Mouse (Mus musculus) layer of hippocampus, adult 9-11 months (tissue): Measurements from ENCODE around the gene Dyrk2.
A peak's percentile ranks its signal among the peaks of the same experiment; 100 is the strongest.

ENCODE experiments used
- DNase-seq: peaks from one replicate; pipeline ENCODE4 v3.0.0; 2022

Dyrk2 gene

DNA sequence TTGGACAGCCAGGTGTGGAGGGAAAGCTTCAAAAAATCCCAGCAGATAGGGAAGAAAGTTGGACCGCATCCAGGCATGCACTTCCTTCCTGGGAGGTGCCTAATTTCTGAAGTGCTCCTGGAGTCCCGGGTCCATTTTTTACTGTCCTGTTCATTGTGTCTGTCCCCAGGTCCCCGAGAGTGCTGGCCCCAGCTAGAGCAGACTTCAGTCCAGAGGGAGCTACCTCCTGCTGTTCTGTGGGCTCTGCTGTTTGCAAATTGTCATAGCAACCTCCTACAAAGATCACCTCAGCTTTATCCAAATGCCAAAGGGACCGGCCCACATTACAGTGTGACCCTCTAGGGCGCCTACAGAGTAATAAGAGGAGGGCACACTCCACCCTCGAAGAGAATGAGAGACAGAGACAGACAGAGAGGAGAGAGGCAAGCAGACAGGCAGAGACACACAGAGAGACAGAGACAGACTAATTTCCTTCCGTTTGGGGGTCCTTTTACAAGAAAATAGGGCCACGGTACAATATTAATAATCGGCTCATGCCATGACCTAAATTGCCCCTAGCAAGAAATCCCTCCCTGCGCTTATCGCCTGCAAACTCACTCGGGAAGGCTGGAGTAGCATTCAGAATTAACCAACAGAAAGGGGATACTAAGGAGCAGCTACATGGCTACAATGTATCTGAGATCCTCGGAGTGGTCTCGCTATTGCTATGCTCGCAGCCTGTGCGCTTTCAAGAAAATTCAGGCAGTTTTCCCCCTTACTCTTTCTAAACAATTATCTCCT lies at the start of gene Dyrk2:
Dyrk2 (minus strand) TSS at position 9 of the 780 bp plus-strand sequence.
- no peak for DNase-seq

DNA sequence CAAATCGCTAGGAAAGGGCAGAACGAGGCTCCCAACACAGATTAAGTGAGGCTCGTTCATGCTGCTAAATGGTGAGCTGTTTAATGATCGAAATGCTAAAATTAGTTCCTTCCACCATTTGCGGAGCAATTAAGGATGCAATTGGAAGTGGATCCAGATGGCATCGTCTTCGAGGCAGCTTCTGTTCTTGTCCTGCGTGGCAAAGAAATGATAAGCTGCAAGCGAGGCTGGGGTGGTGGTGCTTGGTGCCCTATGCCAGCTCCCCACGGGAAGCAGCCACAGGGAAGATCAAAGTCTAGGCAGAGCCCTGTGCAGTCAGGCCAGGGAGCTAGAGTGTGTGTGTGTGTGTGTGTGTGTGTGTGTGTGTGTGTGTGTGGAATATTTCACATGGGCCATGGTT lies 32.6 kb upstream of the Dyrk2 start:
- peak; percentile 64 for DNase-seq

GRCm38 (mm10) chr10:118893645-118894044 lies 23.6 kb upstream of the Dyrk2 start:
- no peak for DNase-seq

DNA sequence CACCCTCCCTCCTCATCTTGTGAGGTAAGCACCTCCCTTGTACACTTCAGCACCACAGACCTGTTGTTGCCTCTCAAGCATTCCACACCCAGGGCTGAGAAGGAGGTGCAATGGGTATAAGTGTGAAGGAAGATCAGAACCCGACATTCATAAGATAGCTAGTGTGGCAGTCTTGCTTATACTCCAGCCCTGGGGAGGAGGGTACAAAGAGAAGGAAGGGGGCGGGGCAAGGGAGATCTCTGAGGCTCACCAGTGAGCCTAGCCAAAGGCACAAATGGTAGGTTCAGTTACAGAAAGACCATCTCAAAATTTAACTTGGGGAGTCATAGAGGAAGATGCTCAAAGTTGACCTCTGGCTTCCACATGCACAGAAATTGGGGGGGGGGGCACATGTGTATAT lies 14.1 kb upstream of the Dyrk2 start:
- no peak for DNase-seq

DNA sequence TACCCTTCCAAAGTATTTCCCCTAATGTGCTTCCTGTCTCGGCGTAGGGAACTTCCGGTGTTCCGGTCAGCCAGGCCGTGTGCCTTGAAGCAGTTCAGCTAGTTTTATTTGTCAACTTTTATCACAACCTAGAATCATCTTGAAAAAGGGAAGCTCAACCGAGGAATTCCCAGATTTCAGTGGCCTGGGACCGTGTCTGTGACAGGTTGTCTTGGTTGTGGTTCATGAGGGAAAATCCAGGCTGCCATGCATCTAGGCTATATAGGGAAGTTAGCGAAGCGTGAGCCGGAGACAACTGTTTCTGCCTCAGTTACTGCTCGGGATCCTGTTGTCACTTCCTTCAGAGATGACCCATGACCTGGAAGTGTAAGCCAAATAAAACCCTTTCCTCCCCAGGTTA lies 13.3 kb upstream of the Dyrk2 start:
- DNase-seq, result no peak

DNA sequence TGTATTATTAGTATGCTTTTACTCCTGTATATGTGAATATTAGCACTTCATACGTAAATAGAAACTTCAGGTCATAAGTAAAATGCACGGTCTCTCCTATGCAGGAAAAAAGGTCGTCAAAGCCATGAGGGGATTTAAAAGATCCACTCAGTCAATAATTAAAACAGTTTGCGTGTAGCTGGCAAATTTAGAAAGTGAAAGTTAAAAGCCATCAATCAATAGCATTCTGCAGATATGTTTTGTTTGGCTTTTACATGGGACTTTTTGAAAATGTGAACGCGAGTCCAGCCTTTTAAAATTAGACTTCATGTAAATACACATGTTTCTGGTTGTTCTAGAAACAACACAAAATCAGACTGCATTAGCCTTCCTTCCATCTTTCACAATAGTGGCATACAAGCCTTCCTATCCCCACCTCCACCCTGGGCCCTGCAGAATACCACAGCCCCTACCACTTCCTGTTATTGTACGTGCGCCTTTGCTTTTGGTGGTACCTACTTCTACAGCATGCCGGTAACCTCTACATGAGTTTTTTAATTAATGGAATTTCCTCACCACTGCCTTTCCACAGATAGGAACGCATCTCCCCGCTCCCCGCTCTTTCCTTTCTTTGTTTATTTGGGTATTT lies 12.4 kb upstream of the Dyrk2 start:
- no peak for DNase-seq

DNA sequence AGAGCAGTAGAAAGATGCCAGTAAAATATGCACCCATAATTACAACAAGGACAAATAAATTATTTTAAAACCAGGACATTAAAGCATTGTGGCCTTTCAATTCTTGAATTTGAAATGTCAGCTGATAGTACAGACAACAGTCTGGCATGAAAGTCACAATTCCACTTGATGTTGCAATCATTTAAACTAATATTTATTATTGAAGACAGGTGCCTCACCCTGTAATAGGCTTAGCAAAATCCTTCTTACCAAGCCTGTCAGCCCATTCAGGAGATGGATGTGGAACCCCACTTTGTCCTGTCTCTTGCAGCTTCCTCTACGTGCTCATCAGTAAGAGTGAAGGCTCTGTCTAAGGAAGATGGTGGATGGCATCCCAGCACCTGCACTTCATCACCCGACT lies 10.8 kb upstream of the Dyrk2 start:
- no peak for DNase-seq

DNA sequence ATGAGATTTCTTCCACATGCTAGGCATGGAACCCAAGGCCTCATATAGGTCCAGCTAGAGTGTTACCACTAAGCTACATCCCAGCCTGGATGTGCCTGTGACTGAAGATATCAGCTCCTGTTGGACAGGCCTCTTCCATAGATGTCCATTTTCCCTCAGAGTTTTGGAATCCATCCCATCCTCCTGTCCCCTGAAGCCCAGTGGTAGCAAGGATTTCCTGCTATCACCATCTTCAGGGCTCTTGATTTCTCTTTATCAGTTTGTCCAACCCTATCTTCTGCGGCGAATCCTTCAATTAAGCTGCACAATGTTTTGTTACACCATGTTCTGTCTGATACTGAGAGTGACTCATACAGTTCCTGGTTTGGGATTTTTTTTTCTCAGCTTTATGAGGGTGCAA lies 2.2 kb upstream of the Dyrk2 start:
- DNase-seq, result no peak

GRCm38 (mm10) chr10:118869591-118870001 lies 413 bp downstream of the Dyrk2 start:
- DNase-seq, result peak; percentile 73

DNA sequence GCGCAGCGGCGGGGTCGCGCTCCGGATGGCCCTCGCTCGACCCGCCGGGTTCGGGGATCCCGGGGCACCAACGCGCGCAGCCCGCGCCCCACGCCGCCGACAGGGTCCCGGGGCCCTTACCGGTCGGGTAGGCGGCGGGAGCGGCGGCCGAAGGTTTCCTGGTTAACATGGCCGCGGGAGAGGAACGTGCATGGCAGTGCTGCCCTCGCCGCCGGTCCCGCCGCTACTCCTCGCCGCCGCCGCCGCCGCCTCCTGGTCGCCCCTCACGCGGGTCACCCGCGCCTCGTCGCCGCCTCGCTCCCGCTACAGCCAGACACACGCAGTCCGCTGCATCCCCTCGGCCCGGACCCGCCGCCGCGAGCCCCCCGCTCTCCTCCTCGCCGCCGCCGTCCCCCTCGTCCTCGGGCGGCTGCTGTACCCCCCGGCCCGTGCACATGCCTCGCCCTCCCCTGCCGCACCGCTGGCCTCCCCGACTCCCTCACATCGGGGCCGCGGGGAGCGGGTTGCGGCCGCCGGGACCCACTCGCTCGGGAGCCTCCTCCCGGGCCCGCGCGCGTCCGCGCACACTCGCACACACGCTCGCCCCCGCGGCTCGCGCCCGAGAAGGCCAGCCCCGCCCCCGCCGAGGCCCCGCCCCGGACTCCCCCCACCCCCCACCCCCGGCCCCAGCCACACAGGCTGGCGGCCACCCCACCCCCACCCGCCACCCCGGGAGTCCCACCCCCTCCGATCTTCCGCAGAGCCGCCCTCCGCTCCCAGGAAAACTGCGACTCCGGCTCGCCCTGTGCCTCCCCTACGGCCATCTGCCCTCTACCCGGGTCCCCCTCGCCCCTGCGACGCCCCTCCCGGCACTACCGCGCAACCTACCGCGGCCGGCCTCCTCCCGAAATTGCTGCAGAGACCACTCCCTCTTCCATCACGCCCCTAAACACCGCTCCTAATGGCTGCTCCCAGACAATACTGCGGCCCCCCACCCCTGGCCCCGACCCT lies 1.1 kb downstream of the Dyrk2 start:
- peak; percentile 86 for DNase-seq

DNA sequence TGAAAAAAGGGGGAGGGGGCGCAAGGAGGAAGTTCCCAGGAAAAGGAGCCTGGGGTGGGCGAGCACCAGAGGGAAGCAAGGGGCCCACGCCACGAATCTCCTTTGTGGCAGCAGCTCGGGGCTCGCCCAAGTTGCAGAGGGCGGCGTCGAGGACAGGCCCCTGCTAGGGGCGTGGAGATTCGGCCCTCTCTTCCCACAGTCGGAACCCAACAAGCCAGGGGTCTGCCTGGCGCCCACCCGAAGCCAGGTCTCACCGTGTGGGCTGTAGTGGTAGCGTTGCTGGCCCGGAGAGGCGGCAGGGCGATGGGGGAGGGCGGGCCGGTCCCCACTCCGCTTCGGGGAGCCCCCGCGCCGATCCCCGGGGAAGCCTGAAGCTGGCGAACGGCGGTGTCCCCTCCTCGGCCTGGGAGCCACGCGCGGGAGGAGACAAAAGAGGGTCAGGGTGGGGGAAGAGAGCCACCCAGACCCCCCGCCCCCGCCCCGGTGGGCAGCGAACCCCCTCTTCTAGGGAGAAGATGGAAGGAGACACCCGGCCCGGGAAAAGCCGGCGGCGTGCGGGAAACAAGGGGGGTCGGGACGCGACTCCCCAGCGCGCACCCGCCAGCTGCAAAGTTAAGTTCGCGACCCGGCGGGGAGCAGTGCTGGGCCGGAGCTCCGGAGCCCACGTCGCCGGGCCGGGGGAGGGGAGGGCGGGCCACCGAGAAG lies 2.0 kb downstream of the Dyrk2 start:
- DNase-seq, result peak; percentile 40

DNA sequence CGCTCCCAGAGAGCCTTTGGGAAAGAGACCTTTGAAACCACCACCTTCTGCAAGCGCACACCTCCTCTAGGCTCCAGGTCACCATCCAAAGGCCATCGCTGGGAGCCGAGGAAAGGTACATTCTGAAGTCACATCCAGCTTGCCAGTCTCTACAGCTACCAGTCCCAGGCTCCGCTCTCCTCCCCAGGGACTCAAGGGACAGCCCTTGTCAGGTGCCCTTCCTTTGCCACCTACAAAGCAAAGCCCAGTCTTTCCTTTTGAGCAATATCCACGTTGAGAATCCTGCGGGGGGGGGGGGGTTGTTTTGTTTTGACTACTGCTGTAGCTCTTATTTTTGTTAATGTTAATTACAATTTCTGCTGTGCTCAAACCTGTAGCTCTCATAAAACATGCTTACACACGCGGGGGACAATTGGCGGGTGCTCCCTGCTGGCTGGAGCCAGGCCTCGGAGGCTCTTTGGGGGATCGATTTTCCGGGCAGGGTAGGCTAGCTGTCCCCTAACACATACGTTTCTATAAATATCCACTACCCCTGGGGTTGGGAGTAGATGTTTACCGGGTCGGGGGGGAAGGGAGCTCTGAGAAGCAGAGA lies 2.6 kb downstream of the Dyrk2 start:
- no peak for DNase-seq

GRCm38 (mm10) chr10:118864976-118865375 lies 5.0 kb downstream of the Dyrk2 start:
- DNase-seq, result no peak

- no peak for DNase-seq
These were observed 6.4 kb downstream of the Dyrk2 start for GRCm38 (mm10) chr10:118863611-118864010.

GRCm38 (mm10) chr10:118862233-118862632 lies 7.8 kb downstream of the Dyrk2 start:
- DNase-seq, result no peak

DNA sequence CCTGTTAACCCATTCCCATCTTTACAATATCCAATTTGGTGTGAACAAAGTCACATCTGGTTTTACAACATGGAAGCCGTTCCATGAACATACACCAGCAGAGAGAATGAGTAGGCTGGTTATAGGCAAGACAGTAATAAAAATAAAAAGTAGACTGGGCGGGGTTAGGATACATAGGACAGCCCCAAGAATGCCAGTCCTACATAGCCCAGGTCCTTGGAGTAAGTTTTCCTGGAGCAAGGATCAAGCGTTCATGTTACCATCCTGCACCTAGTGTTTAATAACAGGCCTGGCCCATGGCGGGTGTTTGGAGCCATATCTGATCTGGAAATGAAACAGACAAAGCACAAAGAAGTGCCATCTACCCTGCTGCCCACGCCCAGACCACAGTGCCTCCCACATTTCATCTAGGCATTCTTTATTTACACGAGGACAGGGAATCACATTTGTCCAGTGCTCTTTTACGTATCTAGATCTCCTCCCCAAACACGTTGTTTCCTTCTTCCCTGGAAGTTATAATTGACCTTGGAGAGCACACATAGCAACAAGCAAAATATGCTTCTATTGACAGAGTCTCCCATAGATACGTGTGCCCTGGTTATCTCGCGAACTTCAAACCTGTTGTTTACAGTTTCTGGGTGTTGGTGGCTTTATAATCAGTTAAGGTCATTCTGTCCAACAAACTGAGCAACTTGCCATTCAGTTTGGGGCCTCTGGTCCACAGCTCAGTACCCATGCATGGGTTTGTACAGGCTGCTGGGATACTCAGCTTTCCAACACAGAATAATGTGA lies 8.6 kb downstream of the Dyrk2 start:
- DNase-seq, result no peak

DNA sequence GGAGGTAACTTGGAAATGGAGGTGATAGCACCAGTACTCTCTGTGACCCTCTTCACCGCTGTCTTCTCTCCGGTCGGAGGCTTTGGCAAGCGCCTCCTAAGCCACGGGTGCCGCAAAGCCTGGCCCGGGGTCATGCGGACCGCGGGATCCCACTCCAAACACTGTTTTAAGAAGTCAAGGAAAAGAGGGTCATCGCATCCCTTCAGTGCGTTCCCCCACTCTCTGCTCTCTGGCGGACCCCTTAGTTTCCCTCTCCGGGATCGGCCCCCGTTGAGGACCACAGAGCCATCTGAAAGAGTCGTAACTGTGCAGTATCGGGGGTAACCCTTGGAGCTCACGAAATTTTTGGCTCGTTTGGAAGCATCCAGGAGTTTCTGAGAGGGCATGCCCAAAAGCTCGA lies 10.4 kb downstream of the Dyrk2 start:
- DNase-seq, result no peak

DNA sequence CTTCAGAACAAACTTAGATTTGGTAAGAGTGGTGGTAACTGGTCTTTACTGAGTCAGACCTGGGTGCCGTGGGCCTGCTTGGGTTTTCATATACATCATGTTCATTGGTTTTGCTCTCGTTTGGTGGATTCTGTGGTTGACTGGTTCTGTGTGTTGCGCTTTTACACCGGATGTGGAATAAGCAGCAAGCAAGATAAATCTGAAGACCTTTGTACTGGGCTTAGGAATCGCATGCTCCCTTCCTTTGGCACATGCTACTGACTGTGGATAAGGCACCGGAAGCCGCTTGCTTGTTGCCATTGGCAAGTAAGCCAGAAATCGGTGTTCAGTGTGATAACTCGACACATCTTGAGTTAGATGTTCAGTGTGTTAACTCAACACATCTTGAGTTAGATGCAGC lies 15.4 kb downstream of the Dyrk2 start:
- DNase-seq, result no peak

DNA sequence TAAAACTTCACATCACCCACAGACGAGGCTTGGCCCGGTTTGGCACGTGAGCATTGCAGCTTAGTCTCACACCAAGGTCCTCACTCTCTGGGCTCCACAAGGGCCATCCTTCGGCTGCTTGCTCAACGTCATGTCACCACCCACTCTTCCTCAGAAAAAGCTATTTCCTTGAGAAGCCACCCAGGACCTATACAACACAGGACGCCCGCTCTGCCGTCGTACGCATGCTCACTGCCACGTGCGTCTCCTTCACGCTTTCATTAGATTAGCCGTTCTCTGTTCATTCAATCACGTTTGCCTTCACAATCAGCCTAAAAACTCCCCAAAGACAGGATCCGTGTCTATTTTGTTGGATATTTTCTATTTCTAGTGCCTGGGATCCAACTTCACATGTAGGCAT lies 17.5 kb downstream of the Dyrk2 start:
- DNase-seq, result no peak

GRCm38 (mm10) chr10:118848501-118848900 lies 21.5 kb downstream of the Dyrk2 start:
- no peak for DNase-seq

- DNase-seq, result no peak
These were observed 22.9 kb downstream of the Dyrk2 start for GRCm38 (mm10) chr10:118846991-118847545.
